Mouse (Mus musculus) forelimb bud, embryonic 11.5 days (tissue): ENCODE measurements around the gene Nr2f6.
"Not testable (repeated sequence)": the region's sequence is repeated elsewhere in the genome, so short reads cannot be mapped to it uniquely, and the experiment has no call there.

Experiments used
- DNase-seq: peaks from one replicate; pipeline ENCODE4 v3.0.0-alpha.2; 2012; ENCODE audit warnings: low read depth, low spot score

Nr2f6 gene

DNA sequence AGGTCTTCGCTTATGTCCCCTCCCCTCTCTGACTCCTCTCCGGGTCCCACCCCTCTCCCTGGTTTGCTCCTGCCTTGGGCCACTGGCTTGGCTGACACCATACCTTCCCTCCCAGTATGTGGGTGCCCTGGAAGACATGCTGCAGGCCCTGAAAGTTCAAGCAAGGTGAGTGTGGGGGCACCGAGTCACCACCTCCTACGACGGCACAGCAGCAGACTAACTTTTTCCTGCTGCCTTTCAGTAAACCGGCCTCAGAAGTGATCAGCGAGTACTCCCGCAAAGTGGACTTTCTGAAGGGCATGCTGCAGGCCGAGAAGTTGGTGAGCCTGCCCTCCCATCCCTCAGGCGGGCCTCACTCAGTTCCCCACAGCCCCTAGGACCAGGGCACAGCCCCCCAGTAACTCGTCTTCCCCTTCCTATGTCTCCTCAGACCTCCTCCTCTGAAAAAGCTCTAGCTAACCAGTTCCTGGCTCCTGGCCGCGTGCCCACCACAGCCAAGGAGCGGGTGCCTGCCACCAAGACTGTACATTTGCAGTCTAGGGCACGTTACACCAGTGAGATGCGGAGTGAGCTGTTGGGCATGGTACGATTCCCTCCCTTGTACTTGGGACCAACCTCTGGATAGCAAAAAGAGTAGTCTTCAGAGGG lies 14.1 kb downstream of the Nr2f6 start:
- no peak for DNase-seq

DNA sequence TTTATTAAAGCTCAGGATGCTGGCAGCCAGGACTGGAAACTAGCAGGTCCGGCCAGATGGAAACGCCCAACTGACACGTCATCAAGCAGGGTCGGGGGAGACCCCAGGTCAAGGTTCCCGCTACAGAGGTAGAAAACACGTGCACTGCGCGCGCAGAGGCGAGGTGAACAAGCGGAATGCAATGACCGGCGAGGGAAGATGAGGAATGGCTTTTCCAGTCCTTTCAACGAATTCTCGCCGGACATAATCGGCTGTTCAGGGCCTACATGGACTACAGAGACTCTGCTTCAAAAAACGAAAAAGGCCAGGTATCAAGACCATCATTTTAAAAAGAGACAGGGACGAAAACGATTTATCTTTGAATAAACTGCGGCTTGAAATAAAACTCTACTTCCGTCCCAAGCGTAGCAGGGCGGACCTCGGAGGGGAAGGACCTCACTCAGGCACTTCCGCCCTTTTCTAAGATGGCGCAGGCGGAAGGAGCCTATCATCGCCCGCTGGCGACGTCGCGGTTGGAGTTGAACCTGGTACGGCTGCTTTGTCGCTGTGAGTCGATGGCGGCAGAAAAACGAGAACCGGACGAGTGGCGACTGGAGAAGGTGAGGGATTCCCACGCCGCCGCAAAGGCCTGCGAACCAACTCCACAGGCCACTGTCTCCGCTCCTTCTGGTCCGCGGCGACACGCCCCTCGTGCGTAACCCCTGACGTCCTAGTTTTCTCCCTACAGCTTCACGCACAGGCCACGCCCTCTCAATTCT lies 14.8 kb downstream of the Nr2f6 start, which contains the start of gene Use1:
TSS of gene Use1 (plus strand) at position 78 of the 758 bp plus-strand sequence.
- DNase-seq, result peak; percentile 91

DNA sequence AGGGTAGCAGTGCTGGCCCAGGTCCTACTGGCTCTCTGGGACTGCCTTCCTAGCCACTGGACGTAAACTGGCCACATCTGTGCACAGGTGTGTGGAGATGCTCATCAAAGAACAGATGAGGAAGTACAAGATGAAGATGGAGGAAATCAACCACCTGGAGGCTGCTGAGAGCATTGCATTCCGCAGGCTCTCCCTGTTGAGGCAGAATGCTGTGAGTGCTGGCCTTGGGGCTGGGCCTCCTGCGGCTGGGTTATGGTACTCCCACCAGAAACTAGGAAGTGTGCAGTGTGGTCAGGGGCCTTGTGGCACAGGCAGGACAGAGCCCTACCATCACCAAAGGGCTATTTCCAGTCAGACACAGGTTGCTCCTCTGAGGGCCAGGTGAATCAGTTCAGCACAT lies 23.7 kb downstream of the Nr2f6 start:
- DNase-seq, result no peak

DNA sequence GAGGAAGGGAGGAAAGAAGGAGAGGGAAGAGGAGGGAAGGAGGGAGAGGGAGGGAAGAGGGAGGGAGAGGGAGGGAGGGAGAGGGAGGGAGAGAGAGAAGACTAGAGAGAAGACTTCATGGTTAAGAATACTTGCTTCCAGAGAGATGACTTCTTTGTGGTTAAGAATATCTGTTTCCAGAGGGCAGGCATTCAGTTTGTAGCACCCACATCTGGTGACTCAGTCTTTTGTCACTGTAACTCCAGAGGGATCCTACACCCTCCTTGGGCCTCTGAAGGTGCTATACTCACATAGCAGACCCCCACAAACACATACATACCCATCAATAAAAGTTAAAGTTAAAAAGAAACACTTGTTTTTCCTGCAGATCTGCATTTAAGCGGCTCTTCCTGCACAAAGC lies 30.2 kb downstream of the Nr2f6 start:
- DNase-seq, result no peak

DNA sequence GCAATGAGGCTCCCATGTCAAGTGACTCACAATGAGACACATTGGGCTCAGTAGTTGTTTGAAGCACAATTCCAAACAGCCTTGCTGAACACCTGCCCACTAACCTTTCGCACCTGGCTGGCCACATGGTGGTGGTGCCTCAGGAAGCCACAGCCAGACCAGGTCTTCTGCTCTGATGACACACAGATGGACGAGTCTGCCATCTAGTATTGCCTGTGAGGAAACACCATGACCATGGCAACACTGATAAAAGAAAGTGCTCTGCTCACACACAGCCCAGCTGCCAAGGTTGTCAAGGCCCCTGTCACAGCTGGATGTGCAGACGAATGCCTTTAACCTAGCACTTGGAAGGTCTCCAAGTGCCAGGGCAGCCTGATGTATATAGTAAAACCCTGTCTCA lies 30.6 kb downstream of the Nr2f6 start:
- DNase-seq, result no peak

DNA sequence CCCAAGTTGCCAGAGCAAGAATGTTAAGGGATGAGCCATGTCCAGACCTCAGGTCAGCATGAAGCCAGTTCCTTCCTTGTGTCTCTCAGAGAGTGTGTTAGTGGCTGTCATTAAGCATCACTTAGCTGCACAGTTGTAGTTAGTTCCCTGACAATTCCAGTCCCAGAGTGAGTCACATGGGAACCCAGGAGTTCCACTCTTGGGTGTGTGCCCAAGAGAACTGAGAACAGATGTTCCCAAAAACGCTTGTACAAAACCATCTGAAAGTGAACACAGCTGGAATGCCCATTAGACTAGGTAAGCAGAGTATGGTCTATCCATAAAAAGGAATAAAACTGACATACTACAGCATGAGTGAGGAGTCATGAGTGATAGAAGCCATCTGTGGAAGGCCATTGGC lies 35.2 kb downstream of the Nr2f6 start:
- no peak for DNase-seq

DNA sequence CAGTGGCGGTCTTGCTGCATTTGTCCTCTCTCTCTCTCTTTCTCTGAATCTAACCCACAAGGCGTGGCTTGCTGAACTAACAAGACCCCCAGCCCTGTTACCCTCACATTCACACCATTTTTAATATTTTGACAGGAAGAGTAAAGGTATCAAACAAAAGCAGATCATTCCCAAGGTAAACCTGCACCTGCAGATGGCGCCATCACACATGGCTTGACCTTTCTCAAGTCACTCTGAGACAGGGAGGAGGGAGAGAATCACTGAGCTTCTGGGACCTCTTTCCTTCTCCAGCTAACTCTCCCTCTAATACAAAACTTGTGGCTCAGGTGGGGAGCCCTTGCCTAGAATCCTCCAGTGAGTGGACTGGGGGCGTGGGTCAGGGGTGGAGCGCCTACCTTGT lies 41.1 kb downstream of the Nr2f6 start:
- DNase-seq, result peak; percentile 25

DNA sequence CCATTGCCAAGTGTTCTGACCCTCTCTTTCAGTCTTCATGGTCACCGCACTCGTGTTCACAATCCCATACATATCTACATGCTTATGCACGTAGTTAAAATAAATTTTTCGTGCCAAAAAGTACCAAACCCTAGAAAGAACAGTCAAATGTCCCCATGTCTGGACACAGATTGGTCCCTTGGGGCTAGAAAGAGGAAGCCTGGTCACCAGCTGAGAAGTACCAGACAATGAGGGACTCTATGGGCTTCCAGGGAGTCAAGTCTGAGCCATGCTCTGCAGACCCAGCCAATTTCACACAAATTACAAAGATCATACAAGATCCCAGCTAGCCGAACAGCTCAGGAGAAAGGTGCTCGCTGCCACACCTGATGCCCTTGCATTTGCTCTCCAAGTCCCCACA lies 43.9 kb downstream of the Nr2f6 start:
- not testable (repeated sequence) for DNase-seq

DNA sequence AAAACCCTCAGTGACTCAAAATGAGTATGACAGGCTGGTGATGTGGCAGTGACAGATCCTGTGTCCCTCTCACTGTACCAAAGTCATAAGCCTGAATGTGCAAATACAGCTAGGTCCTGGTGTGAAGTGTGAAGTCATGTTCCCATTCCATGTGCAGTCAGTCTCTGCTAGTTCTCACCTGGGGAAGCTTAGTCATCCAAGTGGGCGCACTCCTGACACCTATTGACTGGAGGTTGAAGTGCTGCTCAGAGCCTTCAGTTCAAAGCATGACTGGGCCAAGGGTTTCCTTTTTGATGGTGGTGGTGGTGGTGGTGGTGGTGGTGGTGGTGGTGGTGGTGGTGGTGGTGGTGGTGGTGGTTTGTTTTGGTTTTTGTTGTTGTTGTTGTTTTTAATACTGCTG lies 56.9 kb downstream of the Nr2f6 start:
- no peak for DNase-seq
